Mouse (Mus musculus) lung, postnatal 10 days (tissue): ENCODE data around the gene Faap24.

Experiments
- DNase-seq: peaks from one replicate; pipeline ENCODE4 v3.0.0; 2021

Faap24 gene

DNA sequence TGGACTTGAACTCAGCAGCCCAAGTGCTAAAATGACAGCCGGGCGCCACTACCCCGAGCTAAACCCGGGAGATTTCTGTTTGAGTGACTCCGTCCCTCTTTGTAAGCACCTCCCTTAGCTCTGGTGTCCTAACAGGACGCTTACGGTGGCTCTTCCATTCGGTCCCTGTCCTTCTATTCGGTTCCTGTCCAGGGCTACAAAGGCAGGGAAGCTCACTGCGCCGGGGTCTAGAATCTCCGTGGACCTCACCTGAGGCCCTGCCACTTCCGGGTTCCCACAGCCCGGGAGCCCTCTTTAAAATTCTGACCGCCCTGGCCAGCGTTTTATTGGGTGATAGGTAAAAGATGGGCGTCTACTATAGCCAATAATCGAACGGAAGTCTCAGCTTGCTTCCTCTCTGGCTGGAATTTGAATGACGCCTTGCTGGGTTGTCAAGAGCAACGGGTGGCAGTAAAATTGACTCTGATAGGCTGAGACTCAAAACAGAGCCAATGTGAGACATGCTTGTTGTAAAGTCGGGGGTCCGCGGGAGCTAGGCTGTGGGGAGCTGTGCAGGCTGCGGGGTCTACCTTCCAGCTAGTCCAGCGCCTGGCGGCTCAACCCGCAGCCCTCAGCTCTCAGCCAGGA lies at the start of gene Faap24, which contains the start of gene Cep89:
Faap24 (minus strand) TSS at position 295 of the 627 bp plus-strand sequence.
Cep89 (plus strand) TSS at position 494 of the 627 bp plus-strand sequence.
- DNase-seq = peak; percentile 97

DNA sequence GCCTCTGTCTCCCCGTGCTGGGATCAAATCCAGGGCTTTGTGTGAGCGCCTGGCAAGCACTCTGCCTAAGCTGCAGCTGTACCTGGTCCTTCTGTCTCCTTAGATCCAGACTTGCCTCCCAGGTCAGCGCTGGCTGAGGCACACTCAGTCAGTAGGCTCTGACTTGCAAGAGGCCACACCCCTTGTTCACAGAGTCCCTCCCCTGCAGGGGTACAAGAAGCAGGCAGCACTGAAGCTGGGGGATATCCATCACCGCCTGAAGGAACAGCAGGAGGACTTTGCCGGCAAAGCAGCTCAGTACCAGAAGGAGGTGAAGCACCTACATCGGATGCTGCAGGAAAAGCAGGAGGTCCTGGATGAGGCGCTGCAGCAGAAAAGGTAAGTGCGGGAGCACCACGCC lies 38.6 kb upstream of the Faap24 start:
- DNase-seq = no peak

DNA sequence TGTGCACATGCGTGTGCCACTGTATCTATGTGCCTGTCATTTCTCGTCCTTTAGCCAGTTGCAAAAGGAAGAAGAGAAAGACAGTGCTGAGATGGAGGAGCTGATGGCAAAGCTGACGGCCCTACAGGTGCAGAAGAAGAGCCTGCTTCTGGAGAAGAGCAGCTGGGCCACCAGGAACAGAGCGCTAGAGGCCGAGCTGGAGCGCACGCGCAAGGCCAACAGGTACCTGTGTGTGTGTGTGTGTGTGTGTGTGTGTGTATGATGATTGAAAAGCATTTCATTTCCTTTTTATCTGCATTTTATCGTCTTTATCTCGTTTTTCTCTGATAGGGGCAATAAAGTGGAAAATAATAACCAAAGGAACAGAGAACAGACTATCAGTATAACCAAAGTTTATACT lies 31.5 kb upstream of the Faap24 start:
- no peak for DNase-seq

DNA sequence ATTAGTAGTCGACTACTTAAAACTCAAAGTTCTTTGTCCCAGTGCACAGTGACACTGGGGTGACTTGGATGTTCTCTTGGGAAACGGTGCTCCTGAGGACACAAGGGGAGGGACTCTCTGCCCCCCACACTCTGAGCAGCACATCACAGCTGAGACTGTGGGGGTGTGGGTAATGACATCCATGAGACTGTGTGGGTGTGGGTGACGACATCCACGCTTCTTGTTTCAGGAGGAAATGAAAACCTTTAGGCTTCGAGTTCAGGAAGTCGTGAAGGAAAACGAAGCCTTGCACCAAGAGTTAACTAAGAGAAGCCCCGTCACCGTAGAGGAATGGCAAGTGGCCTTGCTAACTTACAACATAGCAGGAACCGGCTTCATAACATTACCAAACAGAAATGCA lies 26.4 kb upstream of the Faap24 start:
- DNase-seq = no peak

DNA sequence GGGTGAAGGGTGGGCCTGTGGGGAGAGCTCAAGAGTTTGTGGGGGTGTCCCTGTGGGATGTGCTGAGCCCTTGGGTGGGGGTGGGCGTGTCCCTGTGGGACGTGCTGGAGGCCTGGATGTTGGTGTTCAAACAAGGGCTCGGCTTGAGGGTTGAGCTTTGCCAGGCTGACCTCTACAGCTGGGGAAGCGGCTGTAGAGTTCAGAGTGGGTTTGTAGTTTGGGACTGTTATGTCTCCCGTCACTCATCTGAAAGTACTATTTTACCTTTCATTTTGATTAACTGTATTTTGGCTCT lies 20.0 kb upstream of the Faap24 start:
- DNase-seq = no peak

DNA sequence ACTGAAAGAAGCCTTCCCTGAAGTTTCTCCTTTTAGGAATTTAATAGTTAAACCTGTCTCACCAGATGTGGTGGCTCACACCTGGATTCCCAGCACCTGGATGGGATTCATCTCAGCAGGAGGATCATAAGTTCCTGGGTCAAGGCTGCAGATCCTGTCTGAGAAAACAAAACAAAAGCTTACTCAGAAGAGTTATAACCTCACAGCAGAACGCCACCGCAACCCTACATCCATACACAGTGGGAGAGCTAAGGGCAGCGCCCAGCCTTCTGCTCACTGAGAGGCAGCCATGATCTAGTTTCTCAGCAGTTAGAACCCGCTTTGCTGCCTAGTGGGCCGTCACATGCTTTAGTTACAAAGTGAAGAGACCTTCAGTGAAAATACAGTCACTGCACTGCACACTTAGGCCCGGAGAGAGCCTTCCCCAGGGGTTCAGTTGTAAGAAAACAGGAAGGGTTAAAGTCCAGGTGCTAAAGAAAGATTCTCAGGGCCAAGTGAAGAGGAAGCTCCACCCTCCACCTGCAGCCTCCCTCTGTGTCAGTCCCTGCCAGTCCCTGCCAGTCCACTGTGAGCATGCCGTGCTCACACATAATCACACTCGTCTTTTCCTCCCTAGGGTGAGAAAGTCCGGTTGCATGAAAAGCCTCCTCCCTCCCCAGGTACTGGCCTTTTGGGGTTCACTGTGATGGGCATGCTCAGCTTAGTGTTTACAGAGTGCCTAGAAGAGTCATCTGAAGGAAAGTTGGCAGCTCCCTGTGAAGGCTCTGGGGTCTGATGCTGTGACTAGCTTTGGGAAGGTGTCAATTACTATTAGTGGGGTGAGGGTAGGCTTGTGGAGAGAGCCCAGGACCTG lies 19.4 kb upstream of the Faap24 start:
- DNase-seq = no peak

DNA sequence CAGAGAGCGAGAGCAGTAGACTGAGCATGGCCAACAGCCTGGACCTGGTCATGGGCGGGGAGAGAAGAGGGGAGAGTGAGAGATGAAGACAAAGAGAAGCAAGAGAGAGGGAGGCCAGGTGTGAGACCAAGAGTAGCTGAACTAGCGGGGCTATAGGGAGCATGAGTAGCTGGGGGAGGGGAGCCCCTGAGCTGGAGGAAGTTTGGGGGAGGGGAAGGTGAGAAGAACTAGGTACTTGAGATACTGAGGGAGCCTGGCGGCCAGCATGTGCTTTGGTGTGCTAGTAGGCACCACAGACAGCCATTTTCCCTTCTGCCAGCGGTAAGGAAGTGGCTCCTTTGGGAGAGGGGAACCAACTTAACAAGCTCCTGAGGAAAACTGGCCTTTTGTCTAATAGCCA lies 18.6 kb upstream of the Faap24 start:
- no peak for DNase-seq

DNA sequence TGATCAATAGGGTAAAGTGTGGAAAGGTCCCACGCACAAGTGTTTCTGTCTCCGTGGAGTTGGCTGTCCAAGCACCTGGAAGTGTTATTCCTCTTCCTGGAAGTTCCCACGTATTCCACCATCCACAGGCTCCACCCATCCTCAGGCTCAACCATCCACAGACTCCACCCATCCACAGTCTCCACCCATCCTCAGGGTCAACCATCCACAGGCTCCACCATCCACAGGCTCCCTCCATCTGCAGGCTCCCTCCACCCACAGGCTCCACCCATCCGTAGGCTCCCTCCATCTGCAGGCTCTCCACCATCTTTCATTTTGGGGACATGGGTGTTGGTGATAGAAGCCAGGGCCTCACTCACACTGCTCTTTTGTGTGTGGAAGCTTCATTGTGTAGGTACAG lies 4.5 kb upstream of the Faap24 start:
- DNase-seq = no peak

DNA sequence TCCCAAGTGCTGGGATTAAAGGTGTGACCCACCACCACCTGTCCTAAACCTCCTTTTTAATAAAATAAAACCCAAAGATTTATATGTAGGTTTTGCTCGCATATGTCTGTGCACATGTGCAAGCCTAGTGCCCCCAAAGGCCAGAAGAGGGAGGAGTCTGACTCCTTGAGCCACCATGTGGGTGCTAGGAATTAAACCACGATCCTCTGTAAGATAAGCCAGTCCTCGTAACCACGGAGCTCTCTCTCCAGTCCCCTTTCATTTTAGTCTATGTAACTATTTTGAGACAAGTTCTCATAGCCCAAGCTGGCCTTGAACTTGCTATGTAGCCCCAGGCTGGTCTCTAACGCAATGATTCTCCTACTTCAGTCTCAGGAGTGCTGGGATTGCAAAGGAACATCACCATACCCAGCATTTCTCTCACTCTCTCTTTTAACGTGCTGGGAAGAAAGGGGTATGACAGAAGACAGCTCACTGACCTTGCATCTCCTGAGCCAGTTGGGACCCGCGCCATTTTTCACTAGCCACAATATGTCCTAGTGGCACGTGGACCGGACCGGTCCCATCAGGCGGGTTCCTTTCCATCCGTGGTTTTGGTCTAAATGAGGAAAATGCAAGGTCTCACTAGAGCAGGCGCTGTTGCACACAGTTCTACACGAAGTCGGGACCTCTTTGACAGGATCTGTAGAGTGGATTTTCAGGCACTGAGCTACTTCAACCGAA lies 741 bp downstream of the Faap24 start:
- DNase-seq = no peak

DNA sequence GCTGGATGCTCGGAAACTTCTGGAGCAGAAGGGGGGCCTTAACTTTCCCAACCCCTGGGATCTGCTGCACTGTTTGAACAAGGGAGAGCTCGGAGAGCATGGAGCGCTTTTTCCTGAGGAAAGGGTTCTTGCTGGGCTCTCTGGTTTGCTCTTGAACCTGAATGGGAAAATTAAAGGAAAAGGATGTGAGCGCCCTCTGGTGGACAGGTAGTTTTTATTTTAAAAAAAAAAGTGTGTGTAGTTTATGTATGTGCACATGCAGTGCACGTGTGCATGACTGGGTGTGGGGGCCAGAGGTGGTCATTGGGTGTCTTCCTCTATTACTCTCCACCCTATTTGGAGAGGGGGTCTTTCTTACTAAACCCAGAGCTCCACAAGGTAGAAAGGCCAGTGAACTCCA lies 3.7 kb downstream of the Faap24 start:
- peak; percentile 45 for DNase-seq

DNA sequence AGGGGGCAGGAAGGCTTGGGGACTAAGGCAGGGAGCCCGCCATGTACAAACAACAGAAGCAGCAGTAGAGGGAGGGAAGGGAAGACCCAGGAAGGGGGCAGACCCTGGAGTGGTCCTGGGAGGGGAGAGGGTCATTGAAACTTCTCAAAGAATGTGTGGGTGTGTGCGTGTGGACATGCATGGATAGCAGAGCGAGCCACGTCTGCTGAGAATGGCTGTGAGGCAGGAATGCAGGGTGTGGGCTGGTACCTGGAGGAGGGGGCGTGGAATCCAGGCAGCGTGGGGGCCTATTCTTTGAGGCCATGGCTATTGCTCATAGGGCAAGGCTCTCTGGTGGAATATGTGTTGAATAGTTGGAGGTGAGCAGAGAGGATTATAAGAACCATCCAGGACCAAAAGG lies 7.9 kb downstream of the Faap24 start:
- DNase-seq = no peak

DNA sequence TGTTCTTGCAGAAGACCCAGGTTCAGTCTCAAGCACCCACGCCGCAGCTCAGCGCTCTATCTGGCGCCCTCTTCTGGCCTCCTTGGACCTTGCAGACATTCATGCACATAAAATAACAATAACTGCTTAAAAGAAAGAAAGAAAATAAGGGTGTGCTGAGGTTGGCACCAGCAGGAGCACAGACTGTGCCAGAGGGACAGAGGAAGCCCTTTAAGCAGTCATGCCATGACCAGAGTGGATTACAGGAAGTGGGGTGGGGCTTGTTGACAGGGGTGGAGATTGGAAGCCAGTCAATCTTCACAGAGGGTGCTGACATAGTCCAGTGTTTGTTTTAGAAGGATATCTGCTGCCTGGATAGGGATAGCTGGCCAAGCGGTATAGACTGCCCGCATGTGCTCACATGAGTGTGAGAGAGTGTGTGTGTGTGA lies 10.1 kb downstream of the Faap24 start:
- peak; percentile 85 for DNase-seq

DNA sequence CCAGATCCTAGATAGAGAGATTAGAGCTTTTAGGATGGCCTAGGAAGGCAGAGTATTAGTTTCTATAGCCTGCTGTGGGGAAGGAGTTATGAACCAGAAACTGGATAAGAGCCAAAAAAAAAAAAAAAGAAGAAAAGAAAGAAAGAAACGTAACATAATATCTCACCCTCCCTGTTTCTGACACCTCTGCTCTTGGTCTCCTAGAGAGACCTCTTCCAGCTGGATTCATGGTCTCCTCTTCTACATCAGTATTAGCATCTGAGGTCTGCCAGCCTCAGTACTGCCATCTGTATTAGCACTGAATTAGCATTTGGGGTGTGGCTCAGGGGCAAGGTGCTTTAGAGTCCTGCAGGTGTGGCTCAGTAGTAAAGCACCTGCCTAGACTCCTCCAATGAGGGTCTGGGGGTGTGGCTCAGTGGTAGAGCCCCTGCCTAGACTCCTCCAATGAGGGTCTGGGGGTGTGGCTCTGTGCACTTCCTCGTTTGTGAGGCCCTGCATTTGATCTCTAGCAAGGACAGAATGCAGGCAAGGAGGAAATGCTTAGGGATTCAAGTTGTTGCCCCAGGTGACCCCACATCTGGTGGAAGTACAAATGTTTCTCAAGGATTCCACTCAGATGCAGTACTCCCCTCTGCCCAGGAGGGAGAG lies 13.8 kb downstream of the Faap24 start:
- DNase-seq = no peak

DNA sequence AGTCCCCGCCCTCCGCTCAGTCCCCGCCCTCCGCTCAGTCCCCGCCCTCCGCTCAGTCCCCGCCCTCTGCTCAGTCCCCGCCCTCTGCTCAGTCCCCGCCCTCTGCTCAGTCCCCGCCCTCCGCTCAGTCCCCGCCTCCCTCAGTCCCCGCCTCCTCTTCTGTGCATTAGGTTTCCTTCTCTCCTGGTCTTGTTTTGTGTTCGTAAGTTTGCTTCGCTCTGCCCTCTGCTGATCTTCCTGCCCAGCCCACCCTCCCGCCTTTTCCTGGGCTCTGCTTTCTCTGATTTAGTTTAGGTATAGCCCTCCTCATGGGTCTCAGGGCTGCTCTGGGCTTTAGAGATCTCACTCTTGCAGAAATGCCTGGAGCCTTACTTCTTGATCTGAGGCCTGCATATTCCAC lies 14.8 kb downstream of the Faap24 start:
- no peak for DNase-seq

DNA sequence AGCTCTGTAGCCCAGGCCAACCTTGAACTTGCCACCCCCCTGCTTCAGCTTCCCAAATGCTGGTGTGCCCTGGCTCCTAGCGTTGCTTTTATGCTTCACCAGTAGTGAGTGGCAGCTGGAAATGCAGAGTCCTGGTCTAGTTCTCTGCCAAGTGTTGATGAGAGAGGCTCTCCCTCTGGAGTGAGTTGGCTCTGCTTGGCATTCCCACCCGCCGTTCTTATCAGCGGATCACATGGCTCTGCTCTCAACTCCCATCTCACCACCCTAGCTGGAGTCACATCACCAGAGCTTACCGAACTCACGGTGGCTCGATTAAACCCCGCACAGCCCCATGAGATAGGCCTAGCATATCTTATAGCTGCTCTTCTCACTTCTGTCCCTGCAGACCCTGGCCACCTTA lies 16.3 kb downstream of the Faap24 start:
- DNase-seq = no peak

DNA sequence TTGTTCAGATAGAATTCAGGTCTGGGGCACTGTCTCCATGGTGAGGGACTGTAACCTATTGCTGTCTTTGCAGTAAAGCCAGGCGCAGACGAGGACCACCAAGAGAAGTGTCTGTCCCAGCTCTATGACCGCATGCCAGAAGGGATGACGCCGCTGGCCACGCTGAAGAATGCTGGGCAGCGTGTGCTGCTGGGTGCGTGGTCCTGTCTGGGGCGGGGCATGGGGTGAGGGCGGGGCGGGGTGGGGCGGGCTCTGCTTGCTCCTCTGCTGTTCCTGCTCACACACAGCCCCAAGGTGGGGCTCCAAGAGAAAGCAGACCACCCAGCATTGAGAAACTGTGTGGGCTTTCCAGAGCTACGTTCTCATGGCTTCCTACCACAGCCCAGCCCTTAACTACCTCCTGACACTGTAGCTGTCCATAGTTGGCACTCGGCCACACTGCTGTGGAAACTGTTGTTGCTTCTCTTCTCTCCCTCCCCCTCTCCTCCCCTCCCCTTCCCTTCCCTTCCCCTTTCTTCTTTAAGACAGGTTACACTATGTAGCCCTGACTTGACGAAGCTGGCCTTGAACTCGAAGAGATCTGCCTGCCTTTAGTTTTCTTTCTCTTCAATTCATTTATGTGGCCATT lies 17.0 kb downstream of the Faap24 start:
- peak; percentile 32 for DNase-seq

DNA sequence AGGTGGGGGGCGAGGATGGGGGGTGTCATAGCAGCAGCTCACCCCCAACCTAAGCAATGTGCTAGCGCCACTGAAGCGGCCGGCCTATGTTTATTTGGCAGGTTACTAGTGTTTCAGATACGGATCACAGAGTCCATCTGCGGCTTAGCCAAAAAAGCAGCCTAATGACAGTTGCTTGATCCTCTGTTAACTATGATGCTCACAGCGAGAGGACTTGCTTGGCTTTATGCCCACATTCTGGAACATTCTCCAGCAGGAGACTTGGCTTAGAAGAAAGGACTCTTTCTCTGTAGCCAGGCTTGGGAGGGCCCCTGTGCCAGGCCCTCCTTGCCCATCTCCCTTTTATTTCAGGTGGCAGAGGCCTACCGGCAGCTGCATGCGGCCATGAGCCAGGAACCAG lies 20.0 kb downstream of the Faap24 start:
- no peak for DNase-seq

DNA sequence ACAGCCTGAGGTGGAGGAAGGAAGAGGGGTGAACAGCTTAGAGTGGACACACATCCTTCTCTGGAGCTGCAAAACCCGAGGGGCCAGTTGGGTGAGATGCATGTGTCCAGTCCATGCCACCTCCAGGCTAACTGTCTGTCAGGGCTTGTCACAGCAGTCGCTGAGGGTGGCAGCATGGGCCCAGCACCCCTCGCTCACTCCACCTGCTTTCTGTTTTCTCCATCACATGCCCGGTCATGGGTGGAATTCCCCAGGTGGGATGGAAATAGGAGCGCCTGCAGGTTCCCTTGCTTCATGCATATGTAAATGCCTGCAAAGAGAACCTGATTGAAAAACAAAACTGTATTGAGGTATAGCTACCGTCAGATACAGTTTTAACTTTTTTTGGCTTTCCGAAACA lies 22.4 kb downstream of the Faap24 start:
- no peak for DNase-seq

DNA sequence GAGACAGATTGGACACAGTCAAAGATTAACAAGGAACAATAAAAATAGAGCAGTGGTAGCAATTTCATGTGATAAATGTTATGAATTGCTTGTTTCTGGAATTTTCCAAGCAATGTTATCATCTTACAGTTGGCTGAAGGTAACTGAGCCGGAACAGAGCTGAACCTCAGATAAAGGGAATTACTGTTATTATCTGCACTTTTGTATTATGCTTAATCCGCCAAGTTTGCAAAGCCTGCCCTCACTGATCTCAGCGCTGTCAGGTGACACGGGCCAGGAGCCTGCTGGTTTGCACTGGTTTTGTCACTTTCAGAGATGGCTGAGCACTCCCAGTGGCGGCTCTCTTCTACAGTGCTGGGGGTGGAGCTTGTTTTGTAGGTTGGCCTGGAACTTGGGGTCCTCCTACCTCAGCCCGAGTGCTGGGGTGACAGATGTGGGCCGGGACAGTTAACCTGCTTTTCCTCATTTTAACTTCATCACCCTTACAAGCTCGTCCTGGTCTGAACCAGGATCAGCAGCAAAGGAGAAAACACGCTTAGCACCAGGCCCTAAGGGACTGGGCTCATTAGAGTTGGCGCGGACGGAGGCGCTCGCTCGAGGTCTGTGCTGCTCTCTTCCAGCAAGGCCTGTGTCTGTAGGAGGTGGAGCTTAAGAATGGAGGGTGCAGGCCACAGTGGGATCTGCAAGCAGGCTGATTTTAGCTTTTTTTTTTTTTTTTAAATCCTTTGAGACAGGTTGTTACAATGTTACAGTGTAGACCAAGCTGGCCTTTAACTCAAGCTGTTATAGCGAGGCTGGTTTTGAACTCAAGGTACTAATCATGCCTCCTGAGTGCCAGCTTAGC lies 23.3 kb downstream of the Faap24 start:
- DNase-seq = no peak

DNA sequence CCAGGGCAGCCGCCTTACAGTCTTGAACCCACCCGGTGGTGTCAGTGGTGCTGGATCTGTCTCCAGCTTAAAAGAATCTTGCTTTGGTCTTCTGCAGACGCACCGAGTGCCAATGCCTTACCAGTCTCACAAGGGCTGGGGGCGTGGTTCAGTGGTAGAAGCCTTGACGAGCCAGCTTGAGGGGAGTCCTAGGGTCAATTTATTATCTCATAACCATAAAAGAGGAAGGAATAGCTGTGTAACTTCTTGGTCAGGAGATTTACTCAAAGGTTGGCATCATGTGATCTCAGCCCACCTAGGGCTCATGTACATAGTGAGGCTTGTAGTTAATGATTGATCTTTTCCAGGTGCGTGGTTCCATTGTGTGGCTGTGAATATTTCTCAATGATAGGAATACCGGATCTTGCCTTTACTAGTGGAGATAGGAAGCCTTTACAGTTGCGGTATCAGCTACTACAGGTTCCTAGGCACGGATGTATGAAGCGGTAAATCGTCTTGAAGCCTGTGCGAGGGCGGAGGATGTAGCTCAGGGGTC lies 24.1 kb downstream of the Faap24 start:
- DNase-seq = no peak

DNA sequence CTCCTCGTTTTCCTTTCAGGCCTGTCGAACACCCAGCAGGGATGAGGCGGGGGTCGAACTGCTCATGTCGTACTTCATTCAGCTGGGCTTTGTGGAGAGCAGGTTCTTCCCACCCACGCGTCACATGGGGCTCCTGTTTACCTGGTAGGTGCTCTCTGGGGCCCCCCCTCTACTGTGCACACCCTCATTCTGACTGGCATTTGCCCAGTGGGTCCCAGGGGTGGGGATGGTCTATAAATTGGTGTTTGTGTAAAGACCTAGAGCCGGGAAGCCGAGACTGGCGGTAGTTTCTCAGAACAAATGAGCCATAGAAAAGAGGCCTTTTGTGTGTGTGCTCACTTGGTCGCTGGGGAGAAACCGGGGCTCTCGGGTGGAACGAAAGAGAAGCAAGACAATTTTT lies 25.5 kb downstream of the Faap24 start:
- DNase-seq = no peak
